Mouse (Mus musculus): ENCODE measurements around the gene Gatm. TPM values are rescaled to one million over a fixed set of nuclear protein-coding genes. Genes with fewer than 3 reads are reported as not detected.

The Gatm gene
- polyA plus RNA-seq, 1 experiment from 2014 or later, result 56.3 TPM

DNA sequence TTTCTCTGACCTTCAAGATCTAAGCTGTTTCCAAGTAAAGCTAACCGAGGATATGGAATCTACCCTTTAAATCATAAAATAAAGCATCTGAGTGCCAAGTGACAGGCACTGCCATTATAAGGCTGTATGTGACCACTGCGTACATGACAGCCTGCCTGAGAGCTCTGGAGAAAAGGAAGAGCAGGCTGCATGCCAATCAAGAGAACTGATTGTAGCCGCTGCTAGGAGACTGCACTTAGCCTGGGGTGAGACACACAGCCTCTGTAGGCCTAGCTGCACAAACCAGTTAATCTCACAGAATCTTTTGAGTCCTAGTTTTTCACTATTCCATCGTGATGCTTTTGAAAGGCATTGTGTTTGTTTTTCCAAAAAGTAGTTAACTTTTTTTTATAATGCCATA is 7.6 kb upstream of the Gatm start:
- 14% methylated on average over 4 of the region's 4 CpGs for WGBS
- H3K4me1 ChIP-seq (ENCODE audit: control insufficient read depth, insufficient read depth, low read length), result no peaks in the 10 kb centered on the region
- H3K4me2 ChIP-seq (ENCODE audit: low read length), result no peak overlapping the region
- no peak overlapping the region for H3K9ac ChIP-seq (ENCODE audit: low read depth, low read length)
- no peaks in the 10 kb centered on the region for H3K36me3 ChIP-seq (ENCODE audit: control insufficient read depth, insufficient read depth, low read length)
- no peaks in the 10 kb centered on the region for H3K27me3 ChIP-seq (ENCODE audit: control insufficient read depth, insufficient read depth, low read depth, low read length)
- ATAC-seq, result peak; percentile 32; the same call in 1 of the 2 replicates
- H3K27ac ChIP-seq (ENCODE audit: low read length), result no peak overlapping the region
- H3K4me3 ChIP-seq (ENCODE audit: low read depth, low read length), result no peak overlapping the region
- no peaks in the 10 kb centered on the region for H3K9me3 ChIP-seq (replicated peaks; ENCODE audit: control insufficient read depth, low read length, poor library complexity, severe bottlenecking)

DNA sequence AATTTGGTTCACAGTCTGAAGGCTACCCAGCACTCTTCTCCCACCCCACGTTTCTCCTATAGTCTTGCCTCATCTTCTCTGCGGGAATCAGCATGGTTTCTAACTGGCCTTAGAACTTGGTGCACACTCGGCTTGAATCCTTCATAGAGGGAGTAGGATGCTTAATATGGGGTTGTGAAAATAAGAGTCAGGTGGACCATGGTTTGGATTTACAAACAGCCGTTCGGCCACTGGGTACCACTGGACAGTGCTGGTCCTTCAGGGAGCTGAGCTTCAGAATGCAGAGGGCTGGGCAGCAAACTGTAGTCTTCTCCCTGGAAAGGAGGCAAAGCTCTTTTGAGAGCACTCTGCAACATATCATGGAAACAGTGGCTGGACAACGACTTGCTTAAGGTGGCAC is 6.7 kb upstream of the Gatm start:
- no peaks in the 10 kb centered on the region for H3K36me3 ChIP-seq (ENCODE audit: control insufficient read depth, insufficient read depth, low read length)
- no peaks in the 10 kb centered on the region for H3K27me3 ChIP-seq (ENCODE audit: control insufficient read depth, insufficient read depth, low read depth, low read length)
- H3K4me2 ChIP-seq (ENCODE audit: low read length), result no peak overlapping the region
- no peaks in the 10 kb centered on the region for H3K4me1 ChIP-seq (ENCODE audit: control insufficient read depth, insufficient read depth, low read length)
- ATAC-seq, result no peak
- H3K4me3 ChIP-seq (ENCODE audit: low read depth, low read length), result no peak overlapping the region
- no peaks in the 10 kb centered on the region for H3K9me3 ChIP-seq (replicated peaks; ENCODE audit: control insufficient read depth, low read length, poor library complexity, severe bottlenecking)
- no peak overlapping the region for H3K27ac ChIP-seq (ENCODE audit: low read length)
- WGBS, result 73% methylated on average over 6 of the region's 6 CpGs
- H3K9ac ChIP-seq (ENCODE audit: low read depth, low read length), result no peak overlapping the region

- no peak overlapping the region for H3K4me3 ChIP-seq (ENCODE audit: low read depth, low read length)
- H3K4me1 ChIP-seq (ENCODE audit: control insufficient read depth, insufficient read depth, low read length), result no peaks in the 10 kb centered on the region
- no peak overlapping the region for H3K27ac ChIP-seq (ENCODE audit: low read length)
- H3K4me2 ChIP-seq (ENCODE audit: low read length), result no peak overlapping the region
- H3K9ac ChIP-seq (ENCODE audit: low read depth, low read length), result no peak overlapping the region; the same call in 1 of the 2 replicates
- WGBS, result 49% methylated on average over 6 of the region's 6 CpGs
- ATAC-seq, result no peak
- no peaks in the 10 kb centered on the region for H3K36me3 ChIP-seq (ENCODE audit: control insufficient read depth, insufficient read depth, low read length)
- no peaks in the 10 kb centered on the region for H3K9me3 ChIP-seq (replicated peaks; ENCODE audit: control insufficient read depth, low read length, poor library complexity, severe bottlenecking)
- no peaks in the 10 kb centered on the region for H3K27me3 ChIP-seq (ENCODE audit: control insufficient read depth, insufficient read depth, low read depth, low read length)
These were observed 5.1 kb upstream of the Gatm start for GRCm38 (mm10) chr2:122616237-122616636.

- H3K9ac ChIP-seq (ENCODE audit: low read depth, low read length), result peak overlapping the region; percentile 89; the same call in 1 of the 2 replicates
- no peaks in the 10 kb centered on the region for H3K36me3 ChIP-seq (ENCODE audit: control insufficient read depth, insufficient read depth, low read length)
- H3K27me3 ChIP-seq (ENCODE audit: control insufficient read depth, insufficient read depth, low read depth, low read length), result no peaks in the 10 kb centered on the region
- WGBS, result 85% methylated on average over 4 of the region's 4 CpGs
- no peaks in the 10 kb centered on the region for H3K4me1 ChIP-seq (ENCODE audit: control insufficient read depth, insufficient read depth, low read length)
- H3K9me3 ChIP-seq (replicated peaks; ENCODE audit: control insufficient read depth, low read length, poor library complexity, severe bottlenecking), result no peaks in the 10 kb centered on the region
- H3K4me2 ChIP-seq (ENCODE audit: low read length), result peak overlapping the region; percentile 80
- no peak for ATAC-seq
- peak overlapping the region; percentile 76 for H3K4me3 ChIP-seq (ENCODE audit: low read depth, low read length)
- no peak overlapping the region for H3K27ac ChIP-seq (ENCODE audit: low read length)
These were observed 511 bp upstream of the Gatm start for GRCm38 (mm10) chr2:122611654-122611973.

- Histone ChIP-seq H3K9me3 (replicated peaks; ENCODE audit: control insufficient read depth, low read length, poor library complexity, severe bottlenecking) (no peaks in the 10 kb centered on the region), H3K27ac (ENCODE audit: low read length) (no peak overlapping the region), H3K9ac (ENCODE audit: low read depth, low read length) (no peak overlapping the region), H3K4me1 (ENCODE audit: control insufficient read depth, insufficient read depth, low read length) (no peaks in the 10 kb centered on the region), H3K36me3 (ENCODE audit: control insufficient read depth, insufficient read depth, low read length) (no peaks in the 10 kb centered on the region), H3K4me2 (ENCODE audit: low read length) (no peak overlapping the region), H3K27me3 (ENCODE audit: control insufficient read depth, insufficient read depth, low read depth, low read length) (no peaks in the 10 kb centered on the region), H3K4me3 (ENCODE audit: low read depth, low read length) (no peak overlapping the region)
- WGBS, result 82% methylated on average over 9 of the region's 9 CpGs
- no peak for ATAC-seq
These were observed 2.3 kb downstream of the Gatm start for GRCm38 (mm10) chr2:122608820-122609219.

DNA sequence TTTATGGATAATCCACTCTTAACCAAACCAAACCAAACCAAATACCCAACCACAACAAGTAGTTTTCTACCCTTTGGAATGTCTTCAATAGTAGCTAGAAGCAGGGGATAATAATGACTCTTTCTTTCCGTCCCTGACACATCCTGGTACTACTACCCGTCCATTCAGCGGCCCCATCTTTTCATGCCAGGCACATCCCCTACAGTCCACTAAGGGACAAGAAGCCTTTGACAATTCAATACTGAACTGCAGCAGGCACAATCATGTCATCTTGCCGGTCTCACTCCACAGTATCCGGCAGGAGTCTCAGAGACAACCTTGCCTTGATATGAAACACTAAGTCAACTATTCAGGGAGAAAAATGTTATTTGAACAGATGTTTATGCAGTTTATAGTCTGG is 5.3 kb downstream of the Gatm start:
- ATAC-seq, result 0 out of 2 replicates have a peak, but pooled peaks have one; percentile 39
- H3K4me2 ChIP-seq (ENCODE audit: low read length), result no peak overlapping the region
- H3K27ac ChIP-seq (ENCODE audit: low read length), result no peak overlapping the region

DNA sequence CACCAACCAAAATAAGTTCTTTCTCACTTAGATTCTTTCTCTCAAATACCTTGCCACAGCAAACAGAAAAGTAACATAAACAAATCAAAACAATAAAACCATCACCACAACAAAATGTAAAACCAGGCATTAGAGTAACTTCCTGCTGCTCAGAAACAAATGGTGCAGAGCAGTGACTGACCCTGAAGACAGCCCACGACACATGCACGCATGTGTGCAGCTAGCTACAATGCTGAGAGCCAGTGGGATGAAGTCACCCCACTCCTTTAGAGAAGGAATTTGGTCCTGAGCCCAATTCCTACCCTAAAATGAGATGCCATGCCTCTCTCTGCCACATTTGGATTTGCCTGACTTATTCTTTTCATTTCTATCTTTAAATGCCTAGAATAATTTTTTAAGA is 9.7 kb downstream of the Gatm start:
- Histone ChIP-seq H3K4me3 (ENCODE audit: low read depth, low read length) (no peak overlapping the region), H3K36me3 (ENCODE audit: control insufficient read depth, insufficient read depth, low read length) (no peaks in the 10 kb centered on the region; the same call in 1 of the 2 replicates), H3K4me1 (ENCODE audit: control insufficient read depth, insufficient read depth, low read length) (no peaks in the 10 kb centered on the region), H3K27ac (ENCODE audit: low read length) (no peak overlapping the region), H3K9me3 (replicated peaks; ENCODE audit: control insufficient read depth, low read length, poor library complexity, severe bottlenecking) (no peaks in the 10 kb centered on the region), H3K4me2 (ENCODE audit: low read length) (no peak overlapping the region), H3K27me3 (ENCODE audit: control insufficient read depth, insufficient read depth, low read depth, low read length) (no peaks in the 10 kb centered on the region), H3K9ac (ENCODE audit: low read depth, low read length) (no peak overlapping the region)
- 82% methylated on average over 2 of the region's 2 CpGs for WGBS
- ATAC-seq, result no peak

More for the DNA sequence above, 5.3 kb downstream of the Gatm start:
- Histone ChIP-seq H3K9ac (ENCODE audit: low read depth, low read length) (no peak overlapping the region), H3K27me3 (ENCODE audit: control insufficient read depth, insufficient read depth, low read depth, low read length) (no peaks in the 10 kb centered on the region), H3K36me3 (ENCODE audit: control insufficient read depth, insufficient read depth, low read length) (no peaks in the 10 kb centered on the region), H3K4me1 (ENCODE audit: control insufficient read depth, insufficient read depth, low read length) (no peaks in the 10 kb centered on the region), H3K9me3 (replicated peaks; ENCODE audit: control insufficient read depth, low read length, poor library complexity, severe bottlenecking) (no peaks in the 10 kb centered on the region), H3K4me3 (ENCODE audit: low read depth, low read length) (no peak overlapping the region)
- WGBS, result 72% methylated on average over 5 of the region's 5 CpGs

- H3K9me3 ChIP-seq (replicated peaks; ENCODE audit: control insufficient read depth, low read length, poor library complexity, severe bottlenecking), result no peaks in the 10 kb centered on the region
- H3K27ac ChIP-seq (ENCODE audit: low read length), result no peak overlapping the region
- no peak overlapping the region for H3K4me2 ChIP-seq (ENCODE audit: low read length)
- WGBS, result 85% methylated on average over 2 of the region's 2 CpGs
- H3K4me1 ChIP-seq (ENCODE audit: control insufficient read depth, insufficient read depth, low read length), result no peaks in the 10 kb centered on the region
- peaks cover 3% of the 10 kb centered on the region; the same call in 1 of the 2 replicates for H3K36me3 ChIP-seq (ENCODE audit: control insufficient read depth, insufficient read depth, low read length)
- no peak overlapping the region for H3K4me3 ChIP-seq (ENCODE audit: low read depth, low read length)
- no peaks in the 10 kb centered on the region for H3K27me3 ChIP-seq (ENCODE audit: control insufficient read depth, insufficient read depth, low read depth, low read length)
- ATAC-seq, result no peak
- H3K9ac ChIP-seq (ENCODE audit: low read depth, low read length), result no peak overlapping the region
These were observed 11.4 kb downstream of the Gatm start for GRCm38 (mm10) chr2:122599736-122600135.

- Histone ChIP-seq H3K4me1 (ENCODE audit: control insufficient read depth, insufficient read depth, low read length) (no peaks in the 10 kb centered on the region), H3K4me3 (ENCODE audit: low read depth, low read length) (no peak overlapping the region), H3K27me3 (ENCODE audit: control insufficient read depth, insufficient read depth, low read depth, low read length) (no peaks in the 10 kb centered on the region), H3K36me3 (ENCODE audit: control insufficient read depth, insufficient read depth, low read length) (peaks cover 3% of the 10 kb centered on the region; the same call in 1 of the 2 replicates), H3K27ac (ENCODE audit: low read length) (no peak overlapping the region), H3K9ac (ENCODE audit: low read depth, low read length) (no peak overlapping the region), H3K9me3 (replicated peaks; ENCODE audit: control insufficient read depth, low read length, poor library complexity, severe bottlenecking) (no peaks in the 10 kb centered on the region), H3K4me2 (ENCODE audit: low read length) (no peak overlapping the region)
- ATAC-seq, result no peak
- WGBS, result 93% methylated on average over 16 of the region's 16 CpGs
These were observed 15.6 kb downstream of the Gatm start for GRCm38 (mm10) chr2:122595461-122595860.
